Mouse (Mus musculus) megakaryocyte, embryonic 14.5 days (primary cell): ENCODE data around the gene Slc35b4. TPM values are rescaled to one million over a fixed set of nuclear protein-coding genes. Genes with fewer than 3 reads are reported as not detected.

Experiments
- H3K27me3 ChIP-seq: replicated peaks from 2 replicates; pipeline ENCODE3; 2012; ENCODE audit warnings: inconsistent platforms
- H3K36me3 ChIP-seq: replicated peaks from 2 replicates; pipeline ENCODE3; 2012; ENCODE audit warnings: low read length, inconsistent platforms, mixed read lengths
- H3K4me1 ChIP-seq: 2 replicates; pipeline ENCODE4 v1.6.1; 2012; ENCODE audit warnings: inconsistent platforms
- H3K4me3 ChIP-seq: replicated peaks from 2 replicates; pipeline ENCODE3; 2012; ENCODE audit warnings: moderate library complexity, mild to moderate bottlenecking, inconsistent platforms
- H3K9me3 ChIP-seq: 2 replicates; pipeline ENCODE4 v1.6.1; 2012; ENCODE audit warnings: inconsistent platforms
- FLI1 ChIP-seq: IDR thresholded peaks from 2 replicates; pipeline ENCODE4 v1.6.1; 2012; ENCODE audit warnings: low read length, inconsistent platforms, mixed read lengths
- GATA1 ChIP-seq: IDR thresholded peaks from 3 replicates; pipeline ENCODE4 v1.6.1; 2012; ENCODE audit warnings: mixed read lengths, low read length, inconsistent platforms, borderline replicate concordance
- polyA plus RNA-seq: library from polyadenylated mRNA; stranded (reverse); fragments of >175 nt; gene quantifications from 2 replicates; pipeline ENCODE4 v1.2.3, GENCODE M21; 2012; ENCODE audit warnings: low replicate concordance; ENCODE audit not compliant: insufficient read depth

Slc35b4 gene
- polyA plus RNA-seq, 1 experiment = 0.79 TPM

- Histone ChIP-seq H3K4me1 (no peaks in the 10 kb centered on the region), H3K36me3 (no peaks in the 10 kb centered on the region), H3K4me3 (no peak overlapping the region), H3K9me3 (no peaks in the 10 kb centered on the region), H3K27me3 (no peaks in the 10 kb centered on the region)
- TF ChIP-seq GATA1 (no peak), FLI1 (no peak)
Measured at GRCm38 (mm10) chr6:34138366-34138765, 38.5 kb downstream of the Slc35b4 start.

- H3K9me3 ChIP-seq = no peaks in the 10 kb centered on the region
- H3K27me3 ChIP-seq = no peaks in the 10 kb centered on the region
- H3K36me3 ChIP-seq = no peaks in the 10 kb centered on the region
- 0 out of 2 replicates have a peak, but pooled peaks cover 3% of the 10 kb centered on the region for H3K4me1 ChIP-seq
- no peak for TF ChIP-seq GATA1
- no peak for TF ChIP-seq FLI1
- no peak overlapping the region for H3K4me3 ChIP-seq
Measured at GRCm38 (mm10) chr6:34132391-34132790, 44.5 kb downstream of the Slc35b4 start.

GRCm38 (mm10) chr6:34129261-34129660, 47.6 kb downstream of the Slc35b4 start:
- H3K9me3 ChIP-seq = no peaks in the 10 kb centered on the region

DNA sequence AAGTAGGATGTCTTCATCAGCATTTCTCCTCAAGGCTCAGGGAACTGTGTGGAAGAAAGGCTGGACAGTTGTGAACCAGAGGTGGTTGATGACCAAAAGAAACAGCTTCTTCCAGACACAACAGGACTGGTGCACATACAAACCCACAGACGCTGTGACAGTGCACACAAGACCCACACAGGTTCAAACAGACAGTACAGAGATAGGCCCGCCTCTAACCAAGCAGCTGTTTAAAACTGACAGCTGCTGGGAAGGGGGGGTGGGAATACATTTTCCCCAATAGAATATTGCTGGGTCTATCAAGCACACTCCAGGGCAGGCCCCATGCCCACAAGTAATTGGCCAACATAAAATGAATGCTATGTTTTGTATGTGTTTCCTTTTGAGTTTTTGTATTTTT, 52.5 kb downstream of the Slc35b4 start:
- H3K4me3 ChIP-seq = no peak overlapping the region
- H3K27me3 ChIP-seq = no peaks in the 10 kb centered on the region
- no peaks in the 10 kb centered on the region for H3K36me3 ChIP-seq
- H3K4me1 ChIP-seq = 0 out of 2 replicates have a peak, but pooled peaks cover 3% of the 10 kb centered on the region
- no peaks in the 10 kb centered on the region for H3K9me3 ChIP-seq
- no peak for TF ChIP-seq FLI1
- TF ChIP-seq GATA1 = no peak

More at GRCm38 (mm10) chr6:34129261-34129660, 47.6 kb downstream of the Slc35b4 start:
- no peaks in the 10 kb centered on the region for H3K27me3 ChIP-seq
- H3K36me3 ChIP-seq = no peaks in the 10 kb centered on the region
- 0 out of 2 replicates have a peak, but pooled peaks cover 3% of the 10 kb centered on the region for H3K4me1 ChIP-seq
- H3K4me3 ChIP-seq = no peak overlapping the region
- TF ChIP-seq GATA1 (no peak), FLI1 (no peak)

- Histone ChIP-seq H3K9me3 (no peaks in the 10 kb centered on the region), H3K4me3 (no peak overlapping the region), H3K4me1 (no peaks in the 10 kb centered on the region), H3K27me3 (no peaks in the 10 kb centered on the region), H3K36me3 (no peaks in the 10 kb centered on the region)
- TF ChIP-seq GATA1 (no peak), FLI1 (no peak)
Measured at GRCm38 (mm10) chr6:34116838-34117478, 60.0 kb downstream of the Slc35b4 start.

- Histone ChIP-seq H3K4me3 (no peak overlapping the region), H3K9me3 (no peaks in the 10 kb centered on the region), H3K4me1 (no peaks in the 10 kb centered on the region), H3K27me3 (no peaks in the 10 kb centered on the region), H3K36me3 (no peaks in the 10 kb centered on the region)
- TF ChIP-seq FLI1 = no peak
- TF ChIP-seq GATA1 = no peak
Measured at GRCm38 (mm10) chr6:34111406-34111805, 65.5 kb downstream of the Slc35b4 start.

DNA sequence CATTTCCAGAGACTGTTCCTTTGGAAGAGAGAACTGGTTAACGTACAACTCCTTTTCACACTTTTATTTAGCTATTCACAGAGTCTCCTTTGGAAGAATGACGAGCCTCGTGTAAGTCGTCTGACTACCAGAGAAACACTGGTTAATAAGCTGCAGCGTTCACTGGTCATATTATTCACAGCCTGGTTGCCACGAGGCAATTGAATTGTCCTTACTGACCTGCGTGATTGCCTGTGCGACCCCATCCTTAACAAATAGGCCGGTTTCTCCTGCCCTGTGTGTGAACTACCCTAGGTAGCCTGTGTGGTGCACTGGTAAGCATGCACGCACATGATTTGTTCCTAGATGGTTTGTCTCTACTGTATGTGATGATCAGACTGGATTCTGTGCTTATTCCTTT, 66.3 kb downstream of the Slc35b4 start:
- H3K4me3 ChIP-seq = no peak overlapping the region
- H3K27me3 ChIP-seq = no peaks in the 10 kb centered on the region
- TF ChIP-seq GATA1 = no peak
- TF ChIP-seq FLI1 = no peak
- H3K36me3 ChIP-seq = no peaks in the 10 kb centered on the region
- no peaks in the 10 kb centered on the region for H3K9me3 ChIP-seq
- no peaks in the 10 kb centered on the region for H3K4me1 ChIP-seq

Other genes starting within 250 kb of the Slc35b4 start
- gene Lrguk, start 147.7 kb downstream of the Slc35b4 start, polyA plus RNA-seq = not detected in 2 replicates
- 12.9 and 58.4 TPM in 2 replicates for gene Akr1b3, start 140.4 kb upstream of the Slc35b4 start, polyA plus RNA-seq
- gene Akr1b8, start 177.0 kb upstream of the Slc35b4 start, polyA plus RNA-seq = 0.89 TPM in 1 of 2 replicates, not detected in the other
- gene Akr1b10, start 207.1 kb upstream of the Slc35b4 start, polyA plus RNA-seq = 1.9 TPM in 1 of 2 replicates, not detected in the other
- gene Akr1b7, start 235.2 kb upstream of the Slc35b4 start, polyA plus RNA-seq = not detected in 2 replicates